Mouse (Mus musculus) splenic B cell, adult 2 months (primary cell): ENCODE results near the gene Gcn1l1.
A peak's percentile ranks its signal among the peaks of the same experiment; 100 is the strongest.

Source experiments
- DNase-seq: peaks from one replicate; pipeline ENCODE4 v3.0.0-alpha.2; 2011; ENCODE audit warnings: low read depth, low spot score
- H3K27me3 ChIP-seq: 2 replicates; pipeline ENCODE4 v1.6.1; 2012; ENCODE audit warnings: mild to moderate bottlenecking, low read length, moderate library complexity, mixed read lengths; ENCODE audit not compliant: control insufficient read depth, poor library complexity, insufficient read depth, severe bottlenecking
- H3K36me3 ChIP-seq: 2 replicates; pipeline ENCODE4 v1.6.1; 2012; ENCODE audit warnings: mild to moderate bottlenecking, low read length, moderate library complexity, mixed read lengths; ENCODE audit not compliant: control insufficient read depth, poor library complexity, insufficient read depth, severe bottlenecking

Gene Gcn1l1

DNA sequence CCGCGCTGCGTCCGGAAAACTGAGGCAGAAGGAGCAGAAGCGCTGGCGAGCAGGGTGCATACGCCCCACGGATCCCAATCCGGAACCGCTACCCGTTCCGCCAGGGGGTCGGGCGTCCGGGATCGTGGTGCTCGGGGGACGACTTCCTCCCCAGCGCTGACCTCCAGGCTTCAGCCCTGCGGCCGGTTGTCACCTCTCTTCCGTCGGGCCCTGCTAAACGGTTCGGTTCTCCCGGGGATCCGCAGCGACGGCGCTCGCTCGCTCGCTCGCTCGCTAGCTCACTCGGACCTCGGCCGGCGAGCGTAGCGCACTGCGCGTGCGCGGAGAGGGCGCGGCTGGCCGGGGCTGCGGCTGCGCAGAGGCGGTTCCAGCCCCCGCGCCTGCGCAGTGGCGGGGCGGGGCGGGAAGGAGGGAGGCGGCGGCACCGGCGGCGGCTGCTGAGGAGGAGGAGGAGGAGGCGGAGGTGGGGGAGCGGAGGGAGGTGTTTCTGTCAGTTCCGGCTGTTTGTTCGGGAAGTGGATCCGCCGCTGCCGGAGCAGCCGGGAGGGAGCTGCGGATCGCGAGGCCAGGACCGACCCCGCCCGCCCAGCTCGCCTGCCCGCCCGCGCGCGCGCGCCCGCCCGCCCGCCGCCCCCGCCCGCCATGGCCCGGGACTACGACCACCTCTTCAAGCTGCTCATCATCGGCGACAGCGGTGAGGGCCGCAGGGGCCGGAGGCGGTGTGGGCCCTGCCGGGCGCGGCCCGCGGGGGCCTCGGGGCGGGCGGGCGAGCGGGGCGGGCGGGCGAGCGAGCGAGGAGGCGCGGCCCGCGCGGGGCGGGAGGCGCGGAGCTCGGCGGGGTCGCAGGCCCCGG, 66.7 kb downstream of the Gcn1l1 start, which contains the start of gene Rab35:
TSS of gene Rab35 (plus strand) at position 404 of the 853 bp plus-strand sequence.
- DNase-seq: peak; percentile 95
- Histone ChIP-seq H3K27me3 (no peaks in the 10 kb centered on the region), H3K36me3 (no peaks in the 10 kb centered on the region)

DNA sequence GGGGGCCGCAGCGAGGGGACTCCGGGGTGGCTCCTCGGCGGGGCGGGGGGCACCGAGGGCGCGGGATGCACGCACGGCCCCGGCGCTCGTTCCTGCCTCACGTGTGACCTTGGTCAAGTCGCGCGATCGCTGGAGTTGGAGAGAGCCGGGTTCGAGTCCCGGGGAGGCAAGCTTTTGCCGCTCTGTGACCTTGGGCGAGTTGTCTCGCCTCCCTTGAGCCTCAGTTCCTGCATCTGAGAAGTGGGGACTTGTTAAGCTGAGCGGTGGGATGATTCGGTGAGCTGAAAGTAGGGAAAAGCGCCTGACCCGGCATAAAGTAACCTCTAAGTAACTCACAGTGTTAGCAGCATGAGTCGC, 67.3 kb downstream of the Gcn1l1 start:
- peak; percentile 37 for DNase-seq
- Histone ChIP-seq H3K27me3 (no peaks in the 10 kb centered on the region), H3K36me3 (no peaks in the 10 kb centered on the region)

DNA sequence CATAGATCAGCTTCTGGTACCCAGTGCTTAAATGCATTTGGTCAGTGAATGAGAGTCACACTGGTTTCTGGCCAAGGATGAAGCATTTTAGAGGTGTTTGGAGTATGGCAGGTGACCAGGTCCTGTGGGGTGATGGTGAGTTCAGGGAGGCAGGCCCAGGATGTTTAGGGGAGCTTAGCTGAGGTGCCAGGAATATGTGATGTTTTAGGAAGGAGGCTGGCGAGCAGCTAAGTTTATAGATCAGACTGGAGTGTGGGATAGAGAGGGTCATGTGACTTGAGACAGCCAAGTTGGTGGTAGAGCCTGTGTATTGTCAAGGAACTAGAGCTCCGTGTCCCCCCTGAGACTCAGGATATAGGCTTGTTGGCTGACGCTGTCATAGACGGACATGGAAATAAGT, 68.0 kb downstream of the Gcn1l1 start:
- no peaks in the 10 kb centered on the region for H3K36me3 ChIP-seq
- no peak for DNase-seq

DNA sequence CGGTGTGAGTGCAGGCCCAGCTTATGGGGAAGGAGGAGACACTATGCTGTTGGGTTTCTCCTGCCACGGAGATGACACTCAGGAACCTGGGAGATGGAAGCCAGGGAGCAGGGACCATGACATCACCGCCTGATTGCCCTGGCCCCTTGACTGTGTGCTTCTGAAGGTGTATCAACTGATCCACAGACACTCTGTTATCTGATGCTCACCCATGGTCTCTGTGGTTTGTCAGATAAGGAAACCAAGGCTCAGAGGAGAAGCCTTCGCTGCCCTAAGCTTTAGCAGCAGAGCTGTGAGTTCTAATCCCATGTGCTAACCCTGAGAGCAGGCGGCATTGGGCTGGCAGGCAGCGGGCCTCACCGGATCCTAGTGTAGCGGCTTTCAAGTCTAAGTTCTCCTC, 69.0 kb downstream of the Gcn1l1 start:
- Histone ChIP-seq H3K36me3 (no peaks in the 10 kb centered on the region; the same call in 1 of the 2 replicates), H3K27me3 (no peaks in the 10 kb centered on the region)
- DNase-seq: no peak

More for the DNA sequence above, 68.0 kb downstream of the Gcn1l1 start:
- no peaks in the 10 kb centered on the region for H3K27me3 ChIP-seq

- no peaks in the 10 kb centered on the region for H3K27me3 ChIP-seq
- H3K36me3 ChIP-seq: no peaks in the 10 kb centered on the region; the same call in 1 of the 2 replicates
- DNase-seq: peak; percentile 82
Observed at GRCm38 (mm10) chr5:115635536-115635935, 70.5 kb downstream of the Gcn1l1 start.

DNA sequence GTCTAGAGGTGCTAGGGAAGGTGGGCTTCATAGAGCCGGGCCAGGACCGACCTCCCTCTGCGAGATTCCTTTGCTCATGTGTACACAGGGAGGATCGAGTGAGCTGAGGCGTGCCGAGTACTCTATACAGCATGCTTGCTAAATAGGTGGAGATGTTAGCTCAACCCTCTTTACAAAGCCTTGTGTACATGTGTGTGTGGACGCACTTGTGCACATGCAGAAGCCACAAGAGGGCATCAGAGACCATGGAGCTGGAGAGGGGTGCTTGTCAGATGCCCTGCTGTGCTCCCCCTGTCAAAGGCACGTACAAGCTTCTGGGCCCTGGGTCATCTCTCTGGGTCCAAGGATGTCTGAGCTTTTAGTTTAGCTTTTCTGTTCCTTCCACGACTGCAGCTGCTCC, 79.1 kb downstream of the Gcn1l1 start:
- Histone ChIP-seq H3K36me3 (peaks cover 12% of the 10 kb centered on the region; the same call in 1 of the 2 replicates), H3K27me3 (no peaks in the 10 kb centered on the region)
- no peak for DNase-seq

GRCm38 (mm10) chr5:115648876-115649275, 83.8 kb downstream of the Gcn1l1 start:
- Histone ChIP-seq H3K36me3 (peaks cover 3% of the 10 kb centered on the region; the same call in 1 of the 2 replicates), H3K27me3 (no peaks in the 10 kb centered on the region)
- DNase-seq: no peak

GRCm38 (mm10) chr5:115649699-115650098, 84.6 kb downstream of the Gcn1l1 start:
- DNase-seq: no peak
- peaks cover 3% of the 10 kb centered on the region; the same call in 1 of the 2 replicates for H3K36me3 ChIP-seq
- no peaks in the 10 kb centered on the region for H3K27me3 ChIP-seq

DNA sequence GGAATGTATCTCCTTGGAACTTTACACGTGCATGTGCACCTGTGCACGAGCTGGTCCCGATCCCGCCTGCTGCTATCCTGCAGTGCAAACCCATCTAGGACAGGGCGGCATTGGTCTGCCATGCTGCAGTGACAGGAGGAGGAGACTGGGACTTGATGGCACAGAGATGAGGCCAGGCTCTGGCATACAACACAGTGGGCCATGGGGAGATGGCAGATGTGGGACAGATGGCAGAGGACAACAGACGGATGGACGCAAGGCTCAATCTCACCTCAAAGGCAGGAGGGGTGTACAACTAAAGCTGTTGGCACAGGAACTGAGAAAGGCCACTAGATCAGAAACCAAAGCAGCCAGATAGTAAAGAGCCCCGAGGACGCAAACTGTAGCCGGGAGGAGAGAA, 85.8 kb downstream of the Gcn1l1 start:
- H3K27me3 ChIP-seq: no peaks in the 10 kb centered on the region
- DNase-seq: no peak
- no peaks in the 10 kb centered on the region; the same call in 1 of the 2 replicates for H3K36me3 ChIP-seq

- Histone ChIP-seq H3K36me3 (no peaks in the 10 kb centered on the region; the same call in 1 of the 2 replicates), H3K27me3 (no peaks in the 10 kb centered on the region)
- DNase-seq: no peak
Observed at GRCm38 (mm10) chr5:115651821-115652220, 86.8 kb downstream of the Gcn1l1 start.

- Histone ChIP-seq H3K36me3 (no peaks in the 10 kb centered on the region), H3K27me3 (no peaks in the 10 kb centered on the region)
Observed at GRCm38 (mm10) chr5:115652681-115653575, 87.9 kb downstream of the Gcn1l1 start.

GRCm38 (mm10) chr5:115653776-115654175, 88.7 kb downstream of the Gcn1l1 start:
- Histone ChIP-seq H3K36me3 (no peaks in the 10 kb centered on the region), H3K27me3 (no peaks in the 10 kb centered on the region)
- no peak for DNase-seq

More at GRCm38 (mm10) chr5:115652681-115653575, 87.9 kb downstream of the Gcn1l1 start:
- DNase-seq: peak; percentile 98

DNA sequence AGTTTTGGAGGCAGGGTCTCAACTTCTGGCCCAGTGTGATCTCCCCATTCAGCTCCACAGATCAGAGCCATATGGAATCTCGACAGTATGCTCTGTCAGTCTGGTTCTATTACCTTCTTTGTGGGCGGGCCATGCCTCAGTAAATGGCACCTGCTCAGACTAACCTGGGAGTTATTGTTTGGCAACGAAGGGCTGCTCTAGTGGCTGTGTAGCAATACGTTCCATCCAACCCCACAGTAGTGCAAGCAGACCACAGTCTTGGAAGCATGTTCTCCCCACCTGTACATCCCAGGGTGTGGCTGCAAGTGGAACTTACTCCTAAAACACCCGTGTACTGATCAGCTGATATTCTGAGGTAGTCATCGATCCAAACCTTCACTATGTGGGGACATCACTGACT, 91.6 kb downstream of the Gcn1l1 start:
- DNase-seq: no peak
- Histone ChIP-seq H3K27me3 (no peaks in the 10 kb centered on the region), H3K36me3 (no peaks in the 10 kb centered on the region)

GRCm38 (mm10) chr5:115657234-115657633, 92.2 kb downstream of the Gcn1l1 start:
- H3K27me3 ChIP-seq: no peaks in the 10 kb centered on the region
- DNase-seq: no peak
- H3K36me3 ChIP-seq: no peaks in the 10 kb centered on the region

- Histone ChIP-seq H3K36me3 (no peaks in the 10 kb centered on the region), H3K27me3 (no peaks in the 10 kb centered on the region)
- DNase-seq: no peak
Observed at GRCm38 (mm10) chr5:115658352-115658751, 93.3 kb downstream of the Gcn1l1 start.
